Mouse (Mus musculus): ENCODE data around the gene Slf2. TPM values are rescaled to one million over a fixed set of nuclear protein-coding genes. Genes with fewer than 3 reads are reported as not detected.

Gene Slf2
- total and polyA plus RNA-seq, 2 experiments: 7.9 to 15.1 TPM

DNA sequence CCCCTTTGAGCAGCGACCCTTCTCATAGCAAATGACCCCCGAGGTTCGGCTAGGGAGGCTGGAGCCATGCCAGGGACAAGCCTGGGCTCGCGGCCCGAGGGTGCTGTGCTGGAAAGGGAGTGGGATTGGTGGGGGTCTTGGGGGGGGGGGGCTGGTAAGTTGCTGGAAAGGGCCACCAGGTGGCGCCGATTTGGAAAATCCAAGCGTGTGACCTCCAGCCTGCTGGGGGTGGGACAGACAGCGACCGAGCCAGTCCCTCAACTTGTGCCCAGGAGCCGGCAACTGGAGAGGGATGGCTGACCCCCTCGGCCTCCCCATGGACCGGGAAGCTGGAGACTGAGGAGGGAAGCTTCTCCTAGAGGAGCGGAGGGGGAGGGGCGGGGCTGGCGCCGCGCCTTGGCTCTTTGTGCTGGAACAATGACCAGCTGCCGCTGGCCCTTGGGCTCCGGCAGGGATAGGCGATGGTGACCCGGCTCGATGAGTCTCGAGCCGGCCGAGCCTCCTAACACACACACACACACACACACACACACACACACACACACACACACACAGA lies 86.3 kb downstream of the Slf2 start:
- H3K27ac ChIP-seq (replicated peaks; ENCODE audit: insufficient read depth, low read depth, low read length): peak overlapping the region; percentile 67
- no peaks in the 10 kb centered on the region for H3K36me3 ChIP-seq (ENCODE audit: control insufficient read depth, insufficient read depth, low read length)
- H3K79me2 ChIP-seq (ENCODE audit: control insufficient read depth, insufficient read depth, low read length): peaks cover 16% of the 10 kb centered on the region; the same call in 1 of the 2 replicates
- under 1% methylated on average over 19 of the region's 27 CpGs for WGBS
- peak overlapping the region; percentile 63 for H3K4me3 ChIP-seq (ENCODE audit: insufficient read depth, low read depth, low read length)
- peak; percentile 50 for TF ChIP-seq CTCF (IDR thresholded peaks at IDR 0.05; ENCODE audit: low read depth, low read length)
- no peak for TF ChIP-seq POLR2A (IDR thresholded peaks at IDR 0.05; ENCODE audit: extremely low read depth, insufficient read depth, low read length)
- H3K27me3 ChIP-seq (ENCODE audit: control insufficient read depth, insufficient read depth, low read length): no peaks in the 10 kb centered on the region
- H3K9ac ChIP-seq (ENCODE audit: low read depth, low read length): peak overlapping the region; percentile 67
- peaks cover 16% of the 10 kb centered on the region for H3K4me1 ChIP-seq (ENCODE audit: control insufficient read depth, insufficient read depth, low read length)
- peak; percentile 62 for DNase-seq (ENCODE audit: extremely low read depth, low read depth, low spot score)

DNA sequence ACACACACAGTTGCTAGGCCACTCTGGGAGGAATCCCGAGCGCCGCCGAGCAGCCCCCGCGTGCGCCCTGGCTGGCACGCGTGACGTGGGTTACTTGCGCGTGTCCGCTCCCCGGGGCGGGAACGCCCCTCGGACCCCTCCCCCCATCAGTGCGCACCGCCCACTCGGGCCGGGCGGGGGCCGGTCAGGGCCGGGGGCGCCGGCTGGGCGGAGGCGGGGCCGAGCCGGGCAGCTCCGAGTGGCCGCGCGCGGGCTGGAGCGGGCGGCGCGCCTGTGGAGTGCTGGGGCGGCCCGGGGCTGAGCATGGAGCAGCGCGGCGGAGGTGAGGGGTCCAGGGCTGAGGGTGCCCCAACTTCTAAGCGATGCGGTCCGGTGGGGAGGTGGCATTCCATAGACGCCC lies 87.0 kb downstream of the Slf2 start:
- 0 out of 2 replicates have a peak, but pooled peaks cover 3% of the 10 kb centered on the region for H3K36me3 ChIP-seq (ENCODE audit: control insufficient read depth, insufficient read depth, low read length)
- peak overlapping the region; percentile 62 for H3K27ac ChIP-seq (replicated peaks; ENCODE audit: insufficient read depth, low read depth, low read length)
- peak overlapping the region; percentile 63 for H3K4me3 ChIP-seq (ENCODE audit: insufficient read depth, low read depth, low read length)
- TF ChIP-seq POLR2A (IDR thresholded peaks at IDR 0.05; ENCODE audit: extremely low read depth, insufficient read depth, low read length) (no peak), CTCF (IDR thresholded peaks at IDR 0.05; ENCODE audit: low read depth, low read length) (no peak)
- H3K9ac ChIP-seq (ENCODE audit: low read depth, low read length): peak overlapping the region; percentile 67
- H3K4me1 ChIP-seq (ENCODE audit: control insufficient read depth, insufficient read depth, low read length): peaks cover 16% of the 10 kb centered on the region
- no peak for DNase-seq (ENCODE audit: extremely low read depth, low read depth, low spot score)
- H3K79me2 ChIP-seq (ENCODE audit: control insufficient read depth, insufficient read depth, low read length): peaks cover 16% of the 10 kb centered on the region; the same call in 1 of the 2 replicates
- no peaks in the 10 kb centered on the region for H3K27me3 ChIP-seq (ENCODE audit: control insufficient read depth, insufficient read depth, low read length)
- 2% methylated on average over 39 of the region's 48 CpGs for WGBS

DNA sequence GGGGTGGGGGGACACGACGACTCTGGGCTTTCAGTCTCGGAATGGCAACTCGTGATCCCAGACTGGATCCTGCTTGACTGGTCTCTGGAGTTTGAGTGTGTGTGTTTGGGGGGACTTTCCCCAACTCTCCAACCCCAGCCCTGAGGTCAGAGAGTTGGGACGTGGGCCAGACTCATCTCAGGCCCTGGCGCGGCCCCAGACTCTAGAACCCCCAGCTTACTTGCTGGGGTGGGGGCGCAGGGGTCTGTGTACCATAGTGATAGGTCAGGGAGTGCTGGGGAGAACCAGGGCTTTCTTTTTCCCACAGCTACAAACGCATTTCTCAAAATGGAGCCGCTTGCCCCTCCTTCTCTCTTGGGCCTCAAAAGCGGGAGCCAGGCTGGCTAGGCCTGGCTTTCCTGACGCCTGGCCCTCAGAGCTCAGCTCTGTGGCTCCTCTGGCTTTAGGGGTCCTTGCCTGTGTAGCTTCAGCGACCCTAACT lies 87.4 kb downstream of the Slf2 start:
- Histone ChIP-seq H3K36me3 (ENCODE audit: control insufficient read depth, insufficient read depth, low read length) (0 out of 2 replicates have a peak, but pooled peaks cover 3% of the 10 kb centered on the region), H3K79me2 (ENCODE audit: control insufficient read depth, insufficient read depth, low read length) (peaks cover 16% of the 10 kb centered on the region; the same call in 1 of the 2 replicates), H3K4me3 (ENCODE audit: insufficient read depth, low read depth, low read length) (peak overlapping the region; percentile 63), H3K4me1 (ENCODE audit: control insufficient read depth, insufficient read depth, low read length) (peaks cover 16% of the 10 kb centered on the region), H3K9ac (ENCODE audit: low read depth, low read length) (peak overlapping the region; percentile 67), H3K27ac (replicated peaks; ENCODE audit: insufficient read depth, low read depth, low read length) (peak overlapping the region; percentile 58), H3K27me3 (ENCODE audit: control insufficient read depth, insufficient read depth, low read length) (no peaks in the 10 kb centered on the region)
- no peak for DNase-seq (ENCODE audit: extremely low read depth, low read depth, low spot score)
- 29% methylated on average over 13 of the region's 13 CpGs for WGBS
- TF ChIP-seq CTCF (IDR thresholded peaks at IDR 0.05; ENCODE audit: low read depth, low read length): no peak
- no peak for TF ChIP-seq POLR2A (IDR thresholded peaks at IDR 0.05; ENCODE audit: extremely low read depth, insufficient read depth, low read length)

DNA sequence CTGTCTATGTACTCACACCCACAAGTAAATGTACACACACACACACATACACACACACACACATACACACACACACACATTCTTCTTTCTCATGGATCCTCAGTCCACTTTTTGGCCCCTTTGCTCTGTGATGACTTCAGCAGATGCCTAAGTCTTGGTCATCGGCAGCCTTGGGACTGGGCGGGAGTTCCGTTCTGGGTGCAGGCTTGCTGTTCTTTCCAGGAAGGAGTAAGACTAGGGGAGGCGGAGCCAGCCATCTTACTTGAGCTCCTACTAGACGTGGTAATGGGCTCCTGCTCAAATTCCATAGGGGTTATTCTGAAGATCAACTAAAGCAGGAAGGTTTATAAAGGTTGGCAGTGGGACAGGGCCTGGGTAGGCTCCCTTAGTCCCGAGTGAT lies 89.4 kb downstream of the Slf2 start:
- H3K9ac ChIP-seq (ENCODE audit: low read depth, low read length): no peak overlapping the region
- H3K4me1 ChIP-seq (ENCODE audit: control insufficient read depth, insufficient read depth, low read length): peaks cover 7% of the 10 kb centered on the region
- no peak overlapping the region for H3K27ac ChIP-seq (replicated peaks; ENCODE audit: insufficient read depth, low read depth, low read length)
- no peak for TF ChIP-seq CTCF (IDR thresholded peaks at IDR 0.05; ENCODE audit: low read depth, low read length)
- no peak for TF ChIP-seq POLR2A (IDR thresholded peaks at IDR 0.05; ENCODE audit: extremely low read depth, insufficient read depth, low read length)
- H3K36me3 ChIP-seq (ENCODE audit: control insufficient read depth, insufficient read depth, low read length): peaks cover 5% of the 10 kb centered on the region; the same call in 1 of the 2 replicates
- no peak for DNase-seq (ENCODE audit: extremely low read depth, low read depth, low spot score)
- H3K27me3 ChIP-seq (ENCODE audit: control insufficient read depth, insufficient read depth, low read length): no peaks in the 10 kb centered on the region
- H3K79me2 ChIP-seq (ENCODE audit: control insufficient read depth, insufficient read depth, low read length): peaks cover 16% of the 10 kb centered on the region; the same call in 1 of the 2 replicates
- WGBS: 71% methylated on average over 6 of the region's 6 CpGs
- H3K4me3 ChIP-seq (ENCODE audit: insufficient read depth, low read depth, low read length): no peak overlapping the region

- H3K27ac ChIP-seq (replicated peaks; ENCODE audit: insufficient read depth, low read depth, low read length): no peak overlapping the region
- H3K27me3 ChIP-seq (ENCODE audit: control insufficient read depth, insufficient read depth, low read length): no peaks in the 10 kb centered on the region
- H3K36me3 ChIP-seq (ENCODE audit: control insufficient read depth, insufficient read depth, low read length): peaks cover 10% of the 10 kb centered on the region; the same call in 1 of the 2 replicates
- peaks cover 16% of the 10 kb centered on the region; the same call in 1 of the 2 replicates for H3K79me2 ChIP-seq (ENCODE audit: control insufficient read depth, insufficient read depth, low read length)
- TF ChIP-seq POLR2A (IDR thresholded peaks at IDR 0.05; ENCODE audit: extremely low read depth, insufficient read depth, low read length) (no peak), CTCF (IDR thresholded peaks at IDR 0.05; ENCODE audit: low read depth, low read length) (no peak)
- peaks cover 7% of the 10 kb centered on the region for H3K4me1 ChIP-seq (ENCODE audit: control insufficient read depth, insufficient read depth, low read length)
- H3K4me3 ChIP-seq (ENCODE audit: insufficient read depth, low read depth, low read length): no peak overlapping the region
- 88% methylated on average over 15 of the region's 15 CpGs for WGBS
- no peak overlapping the region for H3K9ac ChIP-seq (ENCODE audit: low read depth, low read length)
- no peak for DNase-seq (ENCODE audit: extremely low read depth, low read depth, low spot score)
These were observed 90.4 kb downstream of the Slf2 start for GRCm38 (mm10) chr19:45021362-45021761.

GRCm38 (mm10) chr19:45023993-45024392 lies 93.0 kb downstream of the Slf2 start:
- 88% methylated on average over 11 of the region's 11 CpGs for WGBS
- Histone ChIP-seq H3K4me1 (ENCODE audit: control insufficient read depth, insufficient read depth, low read length) (no peaks in the 10 kb centered on the region), H3K9ac (ENCODE audit: low read depth, low read length) (no peak overlapping the region), H3K27ac (replicated peaks; ENCODE audit: insufficient read depth, low read depth, low read length) (no peak overlapping the region), H3K27me3 (ENCODE audit: control insufficient read depth, insufficient read depth, low read length) (no peaks in the 10 kb centered on the region), H3K4me3 (ENCODE audit: insufficient read depth, low read depth, low read length) (no peak overlapping the region), H3K79me2 (ENCODE audit: control insufficient read depth, insufficient read depth, low read length) (0 out of 2 replicates have a peak, but pooled peaks cover 11% of the 10 kb centered on the region), H3K36me3 (ENCODE audit: control insufficient read depth, insufficient read depth, low read length) (peaks cover 14% of the 10 kb centered on the region; the same call in 1 of the 2 replicates)
- DNase-seq (ENCODE audit: extremely low read depth, low read depth, low spot score): no peak
- TF ChIP-seq CTCF (IDR thresholded peaks at IDR 0.05; ENCODE audit: low read depth, low read length) (no peak), POLR2A (IDR thresholded peaks at IDR 0.05; ENCODE audit: extremely low read depth, insufficient read depth, low read length) (no peak)
